Mouse (Mus musculus) intestine, postnatal 0 days (tissue): ENCODE data around the gene Ifitm10. TPM values are rescaled to one million over a fixed set of nuclear protein-coding genes. Genes with fewer than 3 reads are reported as not detected.

Experiments used
- ATAC-seq: fragments of 200-750 bp; cut with Nextera tagmentation; 2 replicates; pipeline ENCODE4 v1.8.0; 2017; ENCODE audit warnings: mild to moderate bottlenecking, moderate TSS enrichment, moderate library complexity
- H3K27ac ChIP-seq: fragments of 300-500 bp; sonication (generic); 2 replicates; pipeline ENCODE4 v1.5.1; 2014; ENCODE audit warnings: mild to moderate bottlenecking, low read depth, low read length, moderate library complexity
- H3K27me3 ChIP-seq: fragments of 300-500 bp; sonication (generic); replicated peaks from 2 replicates; pipeline ENCODE4 v1.6.1; 2014; ENCODE audit warnings: low read length, mixed read lengths; ENCODE audit not compliant: control insufficient read depth, insufficient read depth
- H3K36me3 ChIP-seq: fragments of 300-500 bp; sonication (generic); 2 replicates; pipeline ENCODE4 v1.6.1; 2014; ENCODE audit warnings: mild to moderate bottlenecking, moderate library complexity; ENCODE audit not compliant: control insufficient read depth, insufficient read depth
- H3K4me1 ChIP-seq: fragments of 300-500 bp; sonication (generic); replicated peaks from 2 replicates; pipeline ENCODE4 v1.6.1; 2014; ENCODE audit warnings: antibody characterized with exemption, low read length, mixed read lengths; ENCODE audit not compliant: control insufficient read depth, insufficient read depth
- H3K4me2 ChIP-seq: fragments of 300-500 bp; sonication (generic); replicated peaks from 2 replicates; pipeline ENCODE4 v1.6.1; 2014; ENCODE audit warnings: low read depth, mild to moderate bottlenecking, moderate library complexity
- H3K4me3 ChIP-seq: fragments of 300-500 bp; sonication (generic); 2 replicates; pipeline ENCODE4 v1.5.1; 2014; ENCODE audit warnings: low read depth, low read length
- H3K9ac ChIP-seq: fragments of 300-500 bp; sonication (generic); 2 replicates; pipeline ENCODE4 v1.6.1; 2014; ENCODE audit warnings: mild to moderate bottlenecking, low read depth, low read length
- H3K9me3 ChIP-seq: fragments of 300-500 bp; sonication (generic); 2 replicates; pipeline ENCODE4 v1.6.1; 2016; ENCODE audit warnings: mixed run types; ENCODE audit not compliant: control insufficient read depth
- CTCF ChIP-seq: sonication (generic); IDR thresholded peaks from 2 replicates; pipeline ENCODE4 v1.5.1; 2016; ENCODE audit warnings: low read depth, mild to moderate bottlenecking, control low read depth, antibody characterized with exemption, moderate library complexity
- WGBS: fragments of 180-500 bp; shearing (Covaris S2); extraction: QIAGEN DNeasy Blood & Tissue Kit; methylation state at CpG from one replicate; pipeline ENCODE4 v1.1.7; 2014; 5-methylcytosine and 5-hydroxymethylcytosine counted together
- polyA plus RNA-seq: library from polyadenylated mRNA; unstranded; fragments of >200 nt; fragmentation: Nextera tagmentation; extraction: Ambion mirVana; gene quantifications from 2 replicates; pipeline ENCODE4 v1.2.1, GENCODE M21; 2015

The Ifitm10 gene
- polyA plus RNA-seq, 1 experiment from 2014 or later, result 1.6 TPM

DNA sequence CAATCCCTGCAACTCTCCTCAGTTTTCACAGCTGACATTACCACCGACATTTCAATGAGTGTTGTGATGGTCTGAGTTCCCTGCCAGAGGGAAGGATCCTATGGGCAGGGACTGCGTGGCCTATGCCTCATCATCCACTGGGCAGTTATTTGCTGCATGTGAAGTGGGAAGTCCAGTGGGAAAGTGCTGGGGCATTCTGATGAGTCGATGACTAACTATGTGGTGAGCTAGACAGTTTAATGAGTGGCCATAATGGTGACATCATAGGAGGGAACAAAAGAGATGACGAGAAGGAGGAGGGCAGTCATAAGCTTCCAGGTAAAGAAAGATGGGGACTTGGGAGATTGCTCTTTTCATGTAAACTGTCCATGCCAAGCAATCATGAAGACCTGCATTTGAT, 10.4 kb downstream of the Ifitm10 start:
- no peak for TF ChIP-seq CTCF

DNA sequence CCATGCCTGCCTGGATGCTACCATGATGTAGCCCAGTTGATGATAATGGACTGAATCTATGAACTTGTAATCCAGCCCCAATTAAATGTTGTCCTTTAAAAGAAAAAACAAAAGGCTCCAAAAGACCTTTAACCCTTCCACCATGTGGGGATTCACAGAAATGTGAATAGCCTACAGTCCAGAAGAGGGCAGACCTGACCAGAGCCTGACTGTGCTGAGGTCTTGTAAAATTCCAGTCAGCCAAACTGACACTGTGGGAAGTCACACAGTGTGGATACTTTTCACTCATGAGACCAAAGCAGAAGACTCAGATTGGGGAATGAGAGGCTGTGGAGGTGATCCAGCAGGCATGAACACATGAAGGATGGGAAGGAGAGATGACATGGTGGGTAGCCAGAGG, 12.8 kb downstream of the Ifitm10 start:
- H3K4me1 ChIP-seq, result no peaks in the 10 kb centered on the region
- no peak for ATAC-seq
- peak; percentile 54 for TF ChIP-seq CTCF
- H3K27me3 ChIP-seq, result no peaks in the 10 kb centered on the region
- no peaks in the 10 kb centered on the region for H3K36me3 ChIP-seq
- no peak overlapping the region for H3K9ac ChIP-seq
- H3K9me3 ChIP-seq, result no peaks in the 10 kb centered on the region
- H3K27ac ChIP-seq, result no peak overlapping the region
- H3K4me2 ChIP-seq, result no peak overlapping the region
- no peak overlapping the region for H3K4me3 ChIP-seq

More for the DNA sequence above, 10.4 kb downstream of the Ifitm10 start:
- Histone ChIP-seq H3K27me3 (no peaks in the 10 kb centered on the region), H3K27ac (no peak overlapping the region), H3K4me3 (no peak overlapping the region), H3K4me1 (no peaks in the 10 kb centered on the region), H3K9me3 (no peaks in the 10 kb centered on the region), H3K9ac (no peak overlapping the region), H3K36me3 (no peaks in the 10 kb centered on the region), H3K4me2 (no peak overlapping the region)
- 62% methylated on average over 4 of the region's 4 CpGs for WGBS
- no peak for ATAC-seq

DNA sequence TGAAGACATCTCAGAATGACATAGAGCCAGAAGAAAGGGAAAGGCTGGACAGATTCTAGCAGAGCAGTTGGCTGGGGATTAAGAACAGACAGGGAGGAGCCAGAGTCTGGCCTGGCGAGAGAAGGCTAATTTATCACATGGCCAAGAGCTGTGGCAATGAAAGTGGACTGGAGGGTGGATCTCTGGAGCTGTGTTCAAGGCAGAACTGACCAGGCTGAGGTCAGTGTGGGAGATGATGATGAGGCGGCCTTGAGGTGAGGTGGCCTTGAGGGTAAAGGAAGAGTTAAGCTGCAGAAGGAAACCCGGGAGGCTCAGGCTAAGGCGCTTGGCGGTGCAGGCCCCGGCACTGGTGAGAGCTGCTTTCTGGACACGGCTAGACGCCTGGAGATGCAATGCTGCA, 14.4 kb downstream of the Ifitm10 start:
- WGBS, result 56% methylated on average over 8 of the region's 8 CpGs

DNA sequence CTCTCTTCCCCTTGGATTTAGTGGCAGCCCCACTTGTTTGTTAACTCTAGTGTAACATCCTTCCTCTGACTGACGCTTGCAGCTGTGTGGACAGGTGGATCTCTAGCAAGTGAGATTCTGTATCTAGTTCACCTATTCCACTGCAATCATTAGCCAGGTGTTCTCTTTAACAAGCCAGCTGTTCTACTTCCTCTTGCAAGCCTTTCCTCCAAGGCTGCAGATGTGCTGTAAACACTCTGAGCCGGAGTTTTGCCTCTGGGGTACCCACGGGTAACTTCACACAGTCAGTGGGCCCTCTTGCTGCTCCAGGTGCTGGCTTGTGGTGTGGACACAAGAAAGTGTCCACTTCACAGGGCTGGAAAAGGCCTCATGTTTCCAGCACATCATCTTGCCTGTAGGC, 16.0 kb downstream of the Ifitm10 start:
- H3K4me2 ChIP-seq, result no peak overlapping the region
- no peak for ATAC-seq
- H3K27ac ChIP-seq, result no peak overlapping the region
- no peak for TF ChIP-seq CTCF
- no peaks in the 10 kb centered on the region for H3K4me1 ChIP-seq
- no peaks in the 10 kb centered on the region for H3K27me3 ChIP-seq
- no peaks in the 10 kb centered on the region for H3K36me3 ChIP-seq
- WGBS, result 46% methylated on average over 3 of the region's 3 CpGs
- H3K9me3 ChIP-seq, result no peaks in the 10 kb centered on the region
- no peak overlapping the region for H3K9ac ChIP-seq
- H3K4me3 ChIP-seq, result no peak overlapping the region

More for the DNA sequence above, 14.4 kb downstream of the Ifitm10 start:
- no peak overlapping the region for H3K27ac ChIP-seq
- no peak overlapping the region for H3K9ac ChIP-seq
- H3K4me1 ChIP-seq, result no peaks in the 10 kb centered on the region
- H3K36me3 ChIP-seq, result no peaks in the 10 kb centered on the region
- no peaks in the 10 kb centered on the region for H3K27me3 ChIP-seq
- no peaks in the 10 kb centered on the region for H3K9me3 ChIP-seq
- no peak for ATAC-seq
- H3K4me2 ChIP-seq, result no peak overlapping the region
- H3K4me3 ChIP-seq, result no peak overlapping the region
- TF ChIP-seq CTCF, result no peak

DNA sequence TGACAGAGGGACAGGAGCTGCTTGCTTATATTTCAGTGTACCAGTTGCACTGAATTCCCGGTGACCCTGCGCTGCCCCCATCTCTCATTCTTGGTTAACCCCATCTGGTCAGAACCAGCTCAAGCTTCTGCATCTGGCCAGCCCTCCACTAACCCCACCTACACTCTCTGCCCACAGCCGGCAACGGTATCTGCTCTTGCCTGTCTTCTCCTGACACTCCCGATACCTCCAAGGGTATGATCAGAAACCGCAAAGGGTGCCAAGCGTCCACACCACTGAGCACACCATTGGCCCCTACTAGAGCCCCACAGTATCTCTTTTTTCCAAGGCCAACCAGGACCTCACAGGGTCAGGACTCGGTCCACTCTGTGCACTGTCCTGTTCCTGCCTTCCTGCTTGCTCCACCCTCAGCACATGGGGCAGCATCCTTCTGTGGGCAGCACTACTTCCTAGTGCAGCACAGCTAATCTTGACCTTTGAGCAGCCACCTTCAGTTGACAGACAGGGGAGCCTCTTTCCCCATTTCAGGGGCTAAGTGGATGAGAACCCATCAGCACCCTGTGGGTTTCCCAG, 18.8 kb downstream of the Ifitm10 start:
- no peak overlapping the region for H3K4me2 ChIP-seq

DNA sequence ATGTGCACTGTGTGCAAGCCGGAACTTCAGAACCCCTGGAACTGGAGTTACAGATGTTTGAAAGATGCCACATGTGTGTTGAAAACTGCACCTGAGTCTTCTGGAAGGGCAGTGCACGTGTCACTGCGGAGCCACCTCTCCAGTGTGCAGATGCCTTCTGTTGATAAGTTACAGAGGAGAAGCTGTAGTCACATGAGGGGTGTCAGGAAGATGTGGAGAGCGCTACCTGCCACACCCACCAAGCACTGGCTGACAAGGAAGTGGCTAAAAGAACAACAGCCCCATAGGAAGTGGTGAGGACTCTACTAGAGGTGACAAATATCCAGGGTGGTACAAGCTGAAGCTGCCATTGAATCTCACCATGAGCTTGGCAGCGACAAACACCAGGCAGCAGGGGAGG, 19.7 kb downstream of the Ifitm10 start:
- Histone ChIP-seq H3K4me3 (no peak overlapping the region), H3K27me3 (no peaks in the 10 kb centered on the region), H3K4me2 (no peak overlapping the region), H3K27ac (no peak overlapping the region), H3K9ac (no peak overlapping the region), H3K36me3 (no peaks in the 10 kb centered on the region), H3K4me1 (no peaks in the 10 kb centered on the region), H3K9me3 (no peaks in the 10 kb centered on the region)
- ATAC-seq, result no peak
- 56% methylated on average over 5 of the region's 5 CpGs for WGBS
- TF ChIP-seq CTCF, result no peak

More for the DNA sequence above, 18.8 kb downstream of the Ifitm10 start:
- ATAC-seq, result 0 out of 2 replicates have a peak, but pooled peaks have one; percentile 13
- no peaks in the 10 kb centered on the region for H3K4me1 ChIP-seq
- WGBS, result 50% methylated on average over 8 of the region's 8 CpGs
- no peaks in the 10 kb centered on the region for H3K9me3 ChIP-seq
- H3K4me3 ChIP-seq, result no peak overlapping the region
- H3K36me3 ChIP-seq, result no peaks in the 10 kb centered on the region
- no peak overlapping the region for H3K9ac ChIP-seq
- no peaks in the 10 kb centered on the region for H3K27me3 ChIP-seq
- no peak overlapping the region for H3K27ac ChIP-seq
- TF ChIP-seq CTCF, result no peak

DNA sequence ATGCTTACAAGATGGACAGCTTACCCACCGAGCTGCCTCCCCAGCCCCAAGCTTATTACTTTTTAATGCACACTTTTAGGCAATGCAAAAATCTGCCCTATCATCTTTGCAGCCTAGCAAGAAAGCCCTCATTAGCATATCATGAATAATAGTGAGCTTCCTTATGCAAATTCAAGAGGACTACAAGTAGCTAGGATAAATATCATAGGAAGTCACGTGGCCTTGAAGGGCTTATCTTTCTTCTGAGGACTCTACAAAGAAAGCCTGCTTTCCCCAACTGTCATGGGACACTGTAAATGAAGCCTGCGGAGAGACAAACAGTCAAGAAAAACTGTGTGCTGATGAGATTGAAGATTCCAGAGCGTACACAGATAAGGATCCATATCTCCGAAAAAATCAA, 22.0 kb downstream of the Ifitm10 start:
- 60% methylated on average over 5 of the region's 5 CpGs for WGBS
- Histone ChIP-seq H3K36me3 (no peaks in the 10 kb centered on the region), H3K27ac (no peak overlapping the region), H3K27me3 (no peaks in the 10 kb centered on the region), H3K4me2 (no peak overlapping the region), H3K4me1 (no peaks in the 10 kb centered on the region), H3K9ac (no peak overlapping the region), H3K4me3 (no peak overlapping the region), H3K9me3 (no peaks in the 10 kb centered on the region)
- ATAC-seq, result no peak
- no peak for TF ChIP-seq CTCF
